Mouse (Mus musculus) embryonic facial prominence, embryonic 14.5 days (tissue): Measurements from ENCODE around the gene Cacna1d. TPM values are rescaled to one million over a fixed set of nuclear protein-coding genes. Genes with fewer than 3 reads are reported as not detected.
A peak's percentile ranks its signal among the peaks of the same experiment; 100 is the strongest.

Experiments used
- ATAC-seq: fragments of 200-750 bp; cut with Nextera tagmentation; 2 replicates; pipeline ENCODE4 v1.8.0; 2017; ENCODE audit warnings: low read depth, moderate number of reproducible peaks, moderate TSS enrichment
- DNase-seq: peaks from one replicate; pipeline ENCODE4 v3.0.0-alpha.2; 2015; ENCODE audit warnings: low spot score
- H3K27ac ChIP-seq: fragments of 300-500 bp; sonication (generic); replicated peaks from 2 replicates; pipeline ENCODE4 v1.5.1; 2014; ENCODE audit warnings: low read depth, mild to moderate bottlenecking, low read length, moderate library complexity
- H3K27me3 ChIP-seq: fragments of 300-500 bp; sonication (generic); replicated peaks from 2 replicates; pipeline ENCODE4 v1.6.1; 2014; ENCODE audit warnings: low read length; ENCODE audit not compliant: control insufficient read depth, insufficient read depth
- H3K36me3 ChIP-seq: fragments of 300-500 bp; sonication (generic); 2 replicates; pipeline ENCODE4 v1.6.1; 2014; ENCODE audit warnings: low read length, mixed read lengths; ENCODE audit not compliant: control insufficient read depth, insufficient read depth
- H3K4me1 ChIP-seq: fragments of 300-500 bp; sonication (generic); 2 replicates; pipeline ENCODE4 v1.6.1; 2014; ENCODE audit warnings: antibody characterized with exemption, low read length; ENCODE audit not compliant: control insufficient read depth, insufficient read depth
- H3K4me2 ChIP-seq: fragments of 300-500 bp; sonication (generic); 2 replicates; pipeline ENCODE4 v1.6.1; 2014; ENCODE audit warnings: low read depth, mild to moderate bottlenecking, low read length, moderate library complexity, mixed read lengths
- H3K4me3 ChIP-seq: fragments of 300-500 bp; sonication (generic); 2 replicates; pipeline ENCODE4 v1.5.1; 2014; ENCODE audit warnings: low read depth, mild to moderate bottlenecking, low read length
- H3K9ac ChIP-seq: fragments of 300-500 bp; sonication (generic); 2 replicates; pipeline ENCODE4 v1.6.1; 2014; ENCODE audit warnings: low read depth, mild to moderate bottlenecking, low read length, moderate library complexity, mixed read lengths
- H3K9me3 ChIP-seq: fragments of 300-500 bp; sonication (generic); 2 replicates; pipeline ENCODE4 v1.6.1; 2016; ENCODE audit warnings: low read length; ENCODE audit not compliant: control insufficient read depth
- WGBS: fragments of 180-500 bp; shearing (Covaris S2); extraction: QIAGEN DNeasy Blood & Tissue Kit; methylation state at CpG from one replicate; pipeline ENCODE4 v1.1.7; 2014; 5-methylcytosine and 5-hydroxymethylcytosine counted together
- polyA plus RNA-seq: library from polyadenylated mRNA; unstranded; fragments of >200 nt; fragmentation: Nextera tagmentation; extraction: Ambion mirVana; gene quantifications from 2 replicates; pipeline ENCODE4 v1.2.1, GENCODE M21; 2014

Gene Cacna1d
- polyA plus RNA-seq, 1 experiment from 2014 or later = 3.5 TPM

- DNase-seq (no peak), ATAC-seq (no peak)
- Histone ChIP-seq H3K27ac (no peak overlapping the region), H3K4me2 (no peak overlapping the region), H3K9me3 (no peaks in the 10 kb centered on the region), H3K36me3 (no peaks in the 10 kb centered on the region), H3K4me1 (peaks cover 12% of the 10 kb centered on the region; the same call in 1 of the 2 replicates), H3K4me3 (no peak overlapping the region), H3K27me3 (no peaks in the 10 kb centered on the region), H3K9ac (no peak overlapping the region)
- WGBS = 74% methylated on average over 6 of the region's 6 CpGs
Observed at GRCm38 (mm10) chr14:30425175-30425574, 66.1 kb downstream of the Cacna1d start.

GRCm38 (mm10) chr14:30424638-30425037 lies 66.6 kb downstream of the Cacna1d start:
- ATAC-seq = no peak
- H3K4me2 ChIP-seq = no peak overlapping the region

GRCm38 (mm10) chr14:30422376-30423140 lies 68.7 kb downstream of the Cacna1d start:
- no peak overlapping the region for H3K27ac ChIP-seq
- no peak overlapping the region for H3K4me3 ChIP-seq
- no peaks in the 10 kb centered on the region for H3K36me3 ChIP-seq
- DNase-seq = no peak
- H3K27me3 ChIP-seq = no peaks in the 10 kb centered on the region
- no peaks in the 10 kb centered on the region for H3K9me3 ChIP-seq
- WGBS = 85% methylated on average over 7 of the region's 7 CpGs
- H3K9ac ChIP-seq = no peak overlapping the region
- H3K4me1 ChIP-seq = 0 out of 2 replicates have a peak, but pooled peaks cover 4% of the 10 kb centered on the region
- no peak overlapping the region for H3K4me2 ChIP-seq
- no peak for ATAC-seq

More at GRCm38 (mm10) chr14:30424638-30425037, 66.6 kb downstream of the Cacna1d start:
- DNase-seq = no peak
- Histone ChIP-seq H3K9ac (no peak overlapping the region), H3K9me3 (no peaks in the 10 kb centered on the region), H3K36me3 (no peaks in the 10 kb centered on the region), H3K4me3 (no peak overlapping the region), H3K4me1 (peaks cover 15% of the 10 kb centered on the region; the same call in 1 of the 2 replicates), H3K27me3 (no peaks in the 10 kb centered on the region), H3K27ac (no peak overlapping the region)
- 91% methylated on average over 4 of the region's 4 CpGs for WGBS

GRCm38 (mm10) chr14:30419458-30419857 lies 71.8 kb downstream of the Cacna1d start:
- 50% methylated on average over 7 of the region's 7 CpGs for whole genome bisulfite sequencing
- Histone ChIP-seq H3K9me3 (no peaks in the 10 kb centered on the region), H3K36me3 (no peaks in the 10 kb centered on the region), H3K27me3 (no peaks in the 10 kb centered on the region), H3K27ac (no peak overlapping the region), H3K4me3 (no peak overlapping the region), H3K4me1 (0 out of 2 replicates have a peak, but pooled peaks cover 4% of the 10 kb centered on the region), H3K9ac (no peak overlapping the region), H3K4me2 (no peak overlapping the region)
- peak; percentile 32 for DNase-seq
- ATAC-seq = no peak

GRCm38 (mm10) chr14:30419046-30419445 lies 72.2 kb downstream of the Cacna1d start:
- no peaks in the 10 kb centered on the region for H3K9me3 ChIP-seq
- ATAC-seq = no peak
- H3K27ac ChIP-seq = no peak overlapping the region
- H3K4me3 ChIP-seq = no peak overlapping the region
- no peak overlapping the region for H3K9ac ChIP-seq
- DNase-seq = no peak
- 61% methylated on average over 6 of the region's 6 CpGs for WGBS
- no peaks in the 10 kb centered on the region for H3K27me3 ChIP-seq
- H3K36me3 ChIP-seq = no peaks in the 10 kb centered on the region
- no peak overlapping the region for H3K4me2 ChIP-seq
- 0 out of 2 replicates have a peak, but pooled peaks cover 4% of the 10 kb centered on the region for H3K4me1 ChIP-seq

GRCm38 (mm10) chr14:30415830-30416229 lies 75.4 kb downstream of the Cacna1d start:
- 92% methylated on average over 5 of the region's 5 CpGs for WGBS

GRCm38 (mm10) chr14:30414131-30414530 lies 77.1 kb downstream of the Cacna1d start:
- no peak overlapping the region for H3K4me2 ChIP-seq
- 70% methylated on average over 2 of the region's 2 CpGs for WGBS
- no peak for DNase-seq
- ATAC-seq = no peak
- H3K4me3 ChIP-seq = no peak overlapping the region
- H3K27me3 ChIP-seq = no peaks in the 10 kb centered on the region
- no peak overlapping the region for H3K9ac ChIP-seq
- H3K9me3 ChIP-seq = no peaks in the 10 kb centered on the region
- H3K36me3 ChIP-seq = no peaks in the 10 kb centered on the region
- no peaks in the 10 kb centered on the region for H3K4me1 ChIP-seq
- H3K27ac ChIP-seq = no peak overlapping the region

More at GRCm38 (mm10) chr14:30415830-30416229, 75.4 kb downstream of the Cacna1d start:
- 0 out of 2 replicates have a peak, but pooled peaks cover 4% of the 10 kb centered on the region for H3K4me1 ChIP-seq
- no peaks in the 10 kb centered on the region for H3K36me3 ChIP-seq
- no peak for ATAC-seq
- no peak overlapping the region for H3K27ac ChIP-seq
- H3K9ac ChIP-seq = no peak overlapping the region
- no peak overlapping the region for H3K4me3 ChIP-seq
- no peaks in the 10 kb centered on the region for H3K9me3 ChIP-seq
- DNase-seq = no peak
- H3K27me3 ChIP-seq = no peaks in the 10 kb centered on the region
- H3K4me2 ChIP-seq = no peak overlapping the region

GRCm38 (mm10) chr14:30409331-30409730 lies 81.9 kb downstream of the Cacna1d start:
- Histone ChIP-seq H3K9me3 (0 out of 2 replicates have a peak, but pooled peaks cover 3% of the 10 kb centered on the region), H3K27me3 (no peaks in the 10 kb centered on the region), H3K4me2 (no peak overlapping the region), H3K9ac (no peak overlapping the region), H3K4me1 (no peaks in the 10 kb centered on the region), H3K27ac (no peak overlapping the region), H3K36me3 (no peaks in the 10 kb centered on the region), H3K4me3 (no peak overlapping the region)
- DNase-seq (no peak), ATAC-seq (no peak)
- WGBS = 84% methylated on average over 4 of the region's 4 CpGs
